Mouse (Mus musculus): ENCODE results near the gene Tdgf1. TPM values are rescaled to one million over a fixed set of nuclear protein-coding genes. Genes with fewer than 3 reads are reported as not detected.

Tdgf1 gene
- polyA plus RNA-seq, 1 experiment = 483 TPM

- Histone ChIP-seq H3K9ac (ENCODE audit: low read depth, poor library complexity, severe bottlenecking) (peak overlapping the region; percentile 57), H3K4me1 (ENCODE audit: control insufficient read depth, insufficient read depth, low read length) (peaks cover 4% of the 10 kb centered on the region), H3K27me3 (ENCODE audit: control insufficient read depth, insufficient read depth, low read length, poor library complexity, severe bottlenecking) (no peaks in the 10 kb centered on the region), H3K9me3 (replicated peaks; ENCODE audit: control insufficient read depth, insufficient read depth, low read length, poor library complexity, severe bottlenecking) (no peaks in the 10 kb centered on the region), H3K36me3 (ENCODE audit: control insufficient read depth, insufficient read depth, low read length, poor library complexity, severe bottlenecking) (peaks cover 7% of the 10 kb centered on the region), H3K4me3 (ENCODE audit: low read depth, low read length) (peak overlapping the region; percentile 59), H3K27ac (ENCODE audit: insufficient read depth, low read length) (peak overlapping the region; percentile 100)
- TF ChIP-seq CTCF (IDR thresholded peaks at IDR 0.05; ENCODE audit: low read depth, low read length) (no peak), EP300 (IDR thresholded peaks at IDR 0.05; ENCODE audit: insufficient read depth, low read depth, low read length) (peak; percentile 99)
Measured at GRCm38 (mm10) chr9:110947900-110948299, 1.9 kb upstream of the Tdgf1 start.

DNA sequence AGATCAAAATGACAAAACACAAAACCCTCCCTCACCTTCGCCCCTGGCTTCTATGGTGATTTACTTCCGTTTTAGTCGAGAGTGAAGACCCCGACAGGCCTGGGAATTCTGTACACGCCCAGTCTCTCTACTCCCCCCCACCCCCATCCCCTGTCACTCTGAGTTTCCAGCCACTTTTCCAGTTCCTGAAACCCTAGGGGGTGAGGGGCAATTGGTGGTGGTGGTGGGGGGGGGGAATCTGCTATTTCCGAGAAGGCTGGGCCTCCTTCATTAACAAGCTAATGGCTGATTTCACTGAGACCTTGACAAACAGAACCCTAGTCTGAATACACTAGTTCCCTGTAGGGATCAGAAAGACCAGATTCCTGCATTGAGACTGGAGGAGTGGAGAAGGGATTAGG is 1.3 kb upstream of the Tdgf1 start:
- peak overlapping the region; percentile 76 for H3K9ac ChIP-seq (ENCODE audit: low read depth, poor library complexity, severe bottlenecking)
- H3K36me3 ChIP-seq (ENCODE audit: control insufficient read depth, insufficient read depth, low read length, poor library complexity, severe bottlenecking) = peaks cover 13% of the 10 kb centered on the region
- H3K27me3 ChIP-seq (ENCODE audit: control insufficient read depth, insufficient read depth, low read length, poor library complexity, severe bottlenecking) = no peaks in the 10 kb centered on the region
- peak overlapping the region; percentile 79 for H3K4me3 ChIP-seq (ENCODE audit: low read depth, low read length)
- peak overlapping the region; percentile 100 for H3K27ac ChIP-seq (ENCODE audit: insufficient read depth, low read length)
- H3K4me1 ChIP-seq (ENCODE audit: control insufficient read depth, insufficient read depth, low read length) = peaks cover 4% of the 10 kb centered on the region
- TF ChIP-seq CTCF (IDR thresholded peaks at IDR 0.05; ENCODE audit: low read depth, low read length) (no peak), EP300 (IDR thresholded peaks at IDR 0.05; ENCODE audit: insufficient read depth, low read depth, low read length) (peak; percentile 99), POLR2A (IDR thresholded peaks at IDR 0.05; ENCODE audit: insufficient read depth, low read length) (no peak)
- H3K9me3 ChIP-seq (replicated peaks; ENCODE audit: control insufficient read depth, insufficient read depth, low read length, poor library complexity, severe bottlenecking) = no peaks in the 10 kb centered on the region

DNA sequence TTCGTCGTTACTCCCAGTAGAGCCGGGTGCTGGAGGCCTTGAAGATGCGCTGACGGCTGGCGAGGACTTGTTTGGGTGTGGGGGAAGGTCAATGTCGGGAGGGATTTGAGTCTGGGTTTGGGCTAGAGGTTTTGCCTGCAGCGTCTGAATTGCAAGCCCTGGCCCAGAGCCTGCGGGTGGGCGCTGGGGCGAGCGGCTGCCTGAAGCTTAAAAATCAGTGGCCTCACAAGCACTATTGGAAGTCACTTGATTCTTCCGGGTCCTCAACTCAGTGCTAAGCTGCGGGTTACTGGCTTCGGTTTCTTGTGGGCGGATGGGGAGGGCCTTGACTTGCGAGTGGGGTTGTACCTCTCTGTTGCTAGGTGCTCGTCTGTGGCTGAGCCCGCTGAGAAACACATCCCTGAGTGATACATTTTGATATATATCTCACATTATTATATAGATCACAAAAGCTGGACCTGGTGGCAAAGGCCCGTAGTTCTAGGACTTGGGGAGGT is 638 bp upstream of the Tdgf1 start:
- H3K27ac ChIP-seq (ENCODE audit: insufficient read depth, low read length) = peak overlapping the region; percentile 97
- peak overlapping the region; percentile 76 for H3K9ac ChIP-seq (ENCODE audit: low read depth, poor library complexity, severe bottlenecking)
- peaks cover 2% of the 10 kb centered on the region for H3K4me1 ChIP-seq (ENCODE audit: control insufficient read depth, insufficient read depth, low read length)
- TF ChIP-seq CTCF (IDR thresholded peaks at IDR 0.05; ENCODE audit: low read depth, low read length) (no peak), EP300 (IDR thresholded peaks at IDR 0.05; ENCODE audit: insufficient read depth, low read depth, low read length) (peak; percentile 87), POLR2A (IDR thresholded peaks at IDR 0.05; ENCODE audit: insufficient read depth, low read length) (no peak)
- no peaks in the 10 kb centered on the region for H3K27me3 ChIP-seq (ENCODE audit: control insufficient read depth, insufficient read depth, low read length, poor library complexity, severe bottlenecking)
- no peaks in the 10 kb centered on the region for H3K9me3 ChIP-seq (replicated peaks; ENCODE audit: control insufficient read depth, insufficient read depth, low read length, poor library complexity, severe bottlenecking)
- H3K36me3 ChIP-seq (ENCODE audit: control insufficient read depth, insufficient read depth, low read length, poor library complexity, severe bottlenecking) = peaks cover 18% of the 10 kb centered on the region
- peak overlapping the region; percentile 79 for H3K4me3 ChIP-seq (ENCODE audit: low read depth, low read length)

- H3K9ac ChIP-seq (ENCODE audit: low read depth, poor library complexity, severe bottlenecking) = peak overlapping the region; percentile 76
- H3K36me3 ChIP-seq (ENCODE audit: control insufficient read depth, insufficient read depth, low read length, poor library complexity, severe bottlenecking) = peaks cover 31% of the 10 kb centered on the region
- H3K27ac ChIP-seq (ENCODE audit: insufficient read depth, low read length) = peak overlapping the region; percentile 97
- H3K27me3 ChIP-seq (ENCODE audit: control insufficient read depth, insufficient read depth, low read length, poor library complexity, severe bottlenecking) = no peaks in the 10 kb centered on the region
- no peaks in the 10 kb centered on the region for H3K9me3 ChIP-seq (replicated peaks; ENCODE audit: control insufficient read depth, insufficient read depth, low read length, poor library complexity, severe bottlenecking)
- peak overlapping the region; percentile 87 for H3K4me3 ChIP-seq (ENCODE audit: low read depth, low read length)
- H3K4me1 ChIP-seq (ENCODE audit: control insufficient read depth, insufficient read depth, low read length) = no peaks in the 10 kb centered on the region
- TF ChIP-seq CTCF (IDR thresholded peaks at IDR 0.05; ENCODE audit: low read depth, low read length) = no peak
- TF ChIP-seq POLR2A (IDR thresholded peaks at IDR 0.05; ENCODE audit: insufficient read depth, low read length) = no peak
Measured at GRCm38 (mm10) chr9:110945343-110945742, 615 bp downstream of the Tdgf1 start.

GRCm38 (mm10) chr9:110944265-110944664 is 1.7 kb downstream of the Tdgf1 start:
- Histone ChIP-seq H3K27ac (ENCODE audit: insufficient read depth, low read length) (peak overlapping the region; percentile 59), H3K4me1 (ENCODE audit: control insufficient read depth, insufficient read depth, low read length) (no peaks in the 10 kb centered on the region), H3K36me3 (ENCODE audit: control insufficient read depth, insufficient read depth, low read length, poor library complexity, severe bottlenecking) (peaks cover 37% of the 10 kb centered on the region), H3K9me3 (replicated peaks; ENCODE audit: control insufficient read depth, insufficient read depth, low read length, poor library complexity, severe bottlenecking) (no peaks in the 10 kb centered on the region), H3K4me3 (ENCODE audit: low read depth, low read length) (peak overlapping the region; percentile 64), H3K9ac (ENCODE audit: low read depth, poor library complexity, severe bottlenecking) (peak overlapping the region; percentile 76), H3K27me3 (ENCODE audit: control insufficient read depth, insufficient read depth, low read length, poor library complexity, severe bottlenecking) (no peaks in the 10 kb centered on the region)
- TF ChIP-seq CTCF (IDR thresholded peaks at IDR 0.05; ENCODE audit: low read depth, low read length) = peak; percentile 23
- no peak for TF ChIP-seq EP300 (IDR thresholded peaks at IDR 0.05; ENCODE audit: insufficient read depth, low read depth, low read length)

DNA sequence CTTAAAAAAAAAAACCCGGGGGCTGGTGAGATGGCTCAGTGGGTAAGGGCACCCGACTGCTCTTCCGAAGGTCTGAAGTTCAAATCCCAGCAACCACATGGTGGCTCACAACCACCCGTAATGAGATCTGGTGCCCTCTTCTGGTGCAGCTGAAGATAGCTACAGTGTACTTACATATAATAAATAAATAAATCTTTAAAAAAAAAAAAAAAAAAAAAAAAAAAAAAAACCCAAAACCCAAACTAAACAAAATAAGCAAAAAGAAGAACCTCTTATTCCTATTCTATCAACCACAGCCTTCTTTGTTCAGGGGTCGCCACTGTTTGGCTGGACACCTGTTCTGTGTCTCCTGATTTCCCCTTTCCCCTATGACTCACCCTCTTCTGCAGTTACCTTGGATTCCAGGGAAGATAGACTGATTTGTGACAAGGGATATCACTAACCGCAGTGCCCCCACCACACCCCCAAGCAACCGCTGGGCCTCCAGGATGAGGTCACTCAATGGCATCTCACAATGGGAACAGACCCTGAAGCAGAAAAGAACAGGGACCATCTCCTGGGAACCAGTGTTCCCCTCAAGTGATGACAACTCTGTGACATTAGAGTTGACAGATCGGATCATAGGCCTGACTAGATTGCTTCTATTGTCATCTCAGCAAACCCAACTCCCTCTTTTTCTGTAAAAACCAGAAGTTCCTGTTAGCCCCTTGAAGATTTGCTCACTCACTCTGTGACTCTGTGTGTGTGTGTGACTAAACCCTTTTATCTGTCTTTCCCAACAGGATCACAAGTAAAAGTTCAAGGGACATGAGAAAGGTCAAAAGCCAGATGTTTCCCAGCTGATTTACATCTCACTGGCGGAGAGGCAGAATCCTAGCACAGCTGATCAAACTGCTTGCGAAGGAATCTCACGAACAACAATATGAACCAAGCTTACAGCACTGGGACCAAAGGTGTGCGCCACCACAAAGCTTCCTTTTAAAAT is 8.2 kb downstream of the Tdgf1 start:
- Histone ChIP-seq H3K9me3 (replicated peaks; ENCODE audit: control insufficient read depth, insufficient read depth, low read length, poor library complexity, severe bottlenecking) (no peaks in the 10 kb centered on the region), H3K4me3 (ENCODE audit: low read depth, low read length) (no peak overlapping the region), H3K4me1 (ENCODE audit: control insufficient read depth, insufficient read depth, low read length) (no peaks in the 10 kb centered on the region), H3K36me3 (ENCODE audit: control insufficient read depth, insufficient read depth, low read length, poor library complexity, severe bottlenecking) (peaks cover 36% of the 10 kb centered on the region), H3K27me3 (ENCODE audit: control insufficient read depth, insufficient read depth, low read length, poor library complexity, severe bottlenecking) (no peaks in the 10 kb centered on the region), H3K9ac (ENCODE audit: low read depth, poor library complexity, severe bottlenecking) (no peak overlapping the region), H3K27ac (ENCODE audit: insufficient read depth, low read length) (peak overlapping the region; percentile 85)
- no peak for TF ChIP-seq CTCF (IDR thresholded peaks at IDR 0.05; ENCODE audit: low read depth, low read length)
- no peak for TF ChIP-seq EP300 (IDR thresholded peaks at IDR 0.05; ENCODE audit: insufficient read depth, low read depth, low read length)
- no peak for TF ChIP-seq POLR2A (IDR thresholded peaks at IDR 0.05; ENCODE audit: insufficient read depth, low read length)
